17 mouse cellular contexts compared by ENCODE assay signal in the genomic region with DNA sequence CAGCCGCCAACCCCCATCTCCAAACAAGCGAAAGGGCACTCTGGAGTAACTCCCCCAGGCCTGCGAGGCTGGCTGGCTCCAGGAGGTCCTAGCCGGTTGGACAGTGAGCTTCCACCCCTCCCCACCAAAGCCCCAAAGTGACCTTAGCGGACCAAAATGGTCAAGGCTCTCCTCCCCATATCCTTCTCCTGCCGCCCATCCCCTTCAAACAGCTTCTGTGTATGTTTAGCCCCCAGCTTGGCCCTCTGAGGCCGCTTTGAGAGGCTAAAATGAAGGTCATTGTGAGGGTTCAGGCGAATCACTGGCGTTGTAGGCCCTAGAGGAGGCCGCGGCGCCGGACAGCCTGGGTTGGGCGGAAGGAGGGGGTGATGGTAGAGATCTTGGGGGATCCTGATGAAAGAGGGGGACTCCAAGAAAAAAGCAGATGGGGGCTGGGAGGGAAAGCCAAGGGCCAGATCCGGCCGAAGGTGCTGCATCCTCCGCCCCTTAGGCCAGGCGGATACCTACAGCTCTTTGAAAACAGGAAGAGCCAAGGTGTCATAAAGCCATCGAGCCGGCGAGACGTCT. TPM values are rescaled to one million over a fixed set of nuclear protein-coding genes. Genes with fewer than 3 reads are reported as not detected.
A peak's percentile ranks its signal among the peaks of the same experiment; 100 is the strongest.
DNase-seq lines count a peak whose midpoint lies in the region; ATAC-seq and TF ChIP-seq lines count a peak whose summit lies in the region.
"Had no signal": no experiment of that assay in that cellular context is flagged by ENCODE, and none has a peak within 500 bp of the region (broad histone marks: within the 10 kb centered on the region; RNA-seq: fewer than 3 reads in every experiment).

No protein-coding gene starts in this region.

- ATAC-seq in forebrain, embryonic 11.5 days (replicated peaks; ENCODE audit: low FRiP score) = no peak
- no peak for ATAC-seq in forebrain, embryonic 13.5 days
- ATAC-seq in intestine, postnatal 0 days = no peak
- no peak for ATAC-seq in neural tube, embryonic 13.5 days (ENCODE audit: low read depth)

- H3K36me3 ChIP-seq in forebrain, embryonic 11.5 days (ENCODE audit: control insufficient read depth, insufficient read depth, low read length) = no peaks in the 10 kb centered on the region
- no peaks in the 10 kb centered on the region for H3K36me3 ChIP-seq in forebrain, embryonic 13.5 days (ENCODE audit: poor library complexity, severe bottlenecking)
- no peaks in the 10 kb centered on the region for H3K36me3 ChIP-seq in intestine, postnatal 0 days (ENCODE audit: control insufficient read depth, insufficient read depth)
- H3K36me3 ChIP-seq in neural tube, embryonic 13.5 days = no peaks in the 10 kb centered on the region

- H3K27ac ChIP-seq in forebrain, embryonic 11.5 days (ENCODE audit: low read depth, low read length) = no peak overlapping the region
- H3K27ac ChIP-seq in forebrain, embryonic 13.5 days = no peak overlapping the region
- no peak overlapping the region for H3K27ac ChIP-seq in intestine, postnatal 0 days (ENCODE audit: low read depth, low read length)
- peak overlapping the region; percentile 95 for H3K27ac ChIP-seq in neural tube, embryonic 13.5 days (replicated peaks)

- no peaks in the 10 kb centered on the region for H3K9me3 ChIP-seq in forebrain, embryonic 11.5 days (ENCODE audit: control insufficient read depth, low read length)
- no peaks in the 10 kb centered on the region for H3K9me3 ChIP-seq in forebrain, embryonic 13.5 days (replicated peaks)
- H3K9me3 ChIP-seq in intestine, postnatal 0 days (ENCODE audit: control insufficient read depth) = no peaks in the 10 kb centered on the region
- no peaks in the 10 kb centered on the region for H3K9me3 ChIP-seq in neural tube, embryonic 13.5 days

- intact Hi-C loops in heart, postnatal 36 days (cut with DNase I) = loop anchor here (5.0 to 10.0 kb wide), 4 partner anchors 262 to 1084 kb away; no protein-coding TSS in a partner anchor

- TF ChIP-seq CTCF in intestine, postnatal 0 days (IDR thresholded peaks at IDR 0.05; ENCODE audit: low read depth) = no peak

- peak; percentile 55 for DNase-seq in forebrain, embryonic 11.5 days (ENCODE audit: low spot score)
- DNase-seq in kidney, postnatal 10 days = peak; percentile 76
- no peak for DNase-seq in lung, postnatal 10 days
- no peak for DNase-seq in heart, postnatal 36 days
- no peak for DNase-seq in gastrocnemius, postnatal 25 days
- DNase-seq: cerebellum, adult 8-10 months; thymus, postnatal 25 days had no signal

- no peak overlapping the region for H3K4me2 ChIP-seq in forebrain, embryonic 11.5 days (ENCODE audit: low read depth, low read length, severe bottlenecking)
- no peak overlapping the region for H3K4me2 ChIP-seq in forebrain, embryonic 13.5 days
- no peak overlapping the region for H3K4me2 ChIP-seq in intestine, postnatal 0 days (replicated peaks; ENCODE audit: low read depth)
- H3K4me2 ChIP-seq in neural tube, embryonic 13.5 days = peak overlapping the region; percentile 67
- H3K4me2 ChIP-seq: heart, embryonic 11.5 days had no signal

- no peak overlapping the region for H3K4me3 ChIP-seq in forebrain, embryonic 11.5 days (ENCODE audit: low read depth, low read length)
- H3K4me3 ChIP-seq in forebrain, embryonic 13.5 days = no peak overlapping the region
- H3K4me3 ChIP-seq in intestine, postnatal 0 days (ENCODE audit: low read depth, low read length) = peak overlapping the region; percentile 9; the same call in 1 of the 2 replicates
- peak overlapping the region; percentile 61 for H3K4me3 ChIP-seq in neural tube, embryonic 13.5 days

- H3K9ac ChIP-seq in forebrain, embryonic 11.5 days (ENCODE audit: low read length) = no peak overlapping the region
- no peak overlapping the region for H3K9ac ChIP-seq in forebrain, embryonic 13.5 days
- no peak overlapping the region for H3K9ac ChIP-seq in intestine, postnatal 0 days (ENCODE audit: low read depth, low read length)
- peak overlapping the region; percentile 96 for H3K9ac ChIP-seq in neural tube, embryonic 13.5 days

- peaks cover 9% of the 10 kb centered on the region for H3K4me1 ChIP-seq in forebrain, embryonic 11.5 days (replicated peaks; ENCODE audit: control insufficient read depth, insufficient read depth, low read length)
- peaks cover 24% of the 10 kb centered on the region for H3K4me1 ChIP-seq in forebrain, embryonic 13.5 days
- H3K4me1 ChIP-seq in intestine, postnatal 0 days (replicated peaks; ENCODE audit: control insufficient read depth, insufficient read depth, low read length) = 0 out of 2 replicates have a peak, but pooled peaks cover 2% of the 10 kb centered on the region
- H3K4me1 ChIP-seq in neural tube, embryonic 13.5 days (replicated peaks) = peaks cover 61% of the 10 kb centered on the region

- under 1% methylated on average over 22 of the region's 22 CpGs for WGBS in forebrain, embryonic 11.5 days
- WGBS in forebrain, embryonic 13.5 days = under 1% methylated on average over 22 of the region's 22 CpGs
- 15% methylated on average over 22 of the region's 22 CpGs for WGBS in intestine, postnatal 0 days
- 9% methylated on average over 22 of the region's 22 CpGs for WGBS in neural tube, embryonic 13.5 days

- H3K27me3 ChIP-seq in forebrain, embryonic 11.5 days (ENCODE audit: control insufficient read depth, insufficient read depth, low read length) = peaks cover 97% of the 10 kb centered on the region
- peaks cover 99% of the 10 kb centered on the region for H3K27me3 ChIP-seq in forebrain, embryonic 13.5 days
- peaks cover 98% of the 10 kb centered on the region for H3K27me3 ChIP-seq in intestine, postnatal 0 days (replicated peaks; ENCODE audit: control insufficient read depth, insufficient read depth, low read length)
- peaks cover 44% of the 10 kb centered on the region for H3K27me3 ChIP-seq in neural tube, embryonic 13.5 days

RNA-seq across cellular contexts. Expression of gene Hoxd9, which starts 3.1 kb away (rescaled TPM):
- not detected in 2 replicates for polyA plus RNA-seq in forebrain, embryonic 11.5 days (2014; fragmentation: Nextera tagmentation; extraction: Ambion mirVana)
- polyA plus RNA-seq in forebrain, embryonic 13.5 days (2015; fragmentation: Nextera tagmentation; extraction: Ambion mirVana) = not detected in 2 replicates
- 0.64 and 1.6 TPM in 2 replicates for polyA plus RNA-seq in intestine, postnatal 0 days (2015; fragmentation: Nextera tagmentation; extraction: Ambion mirVana)
- 27.7 and 42.7 TPM in 2 replicates for polyA plus RNA-seq in neural tube, embryonic 13.5 days (2015; fragmentation: Nextera tagmentation; extraction: Ambion mirVana)
- under 1 TPM; 0.36 to 0.41 TPM for total RNA-seq in heart, postnatal 36 days (2021)
- total RNA-seq in gastrocnemius, postnatal 25 days (2021) = 10 to 100 TPM in 1 of 2 experiments, 1 to 10 TPM in 1; 5.7 to 14.7 TPM
- total RNA-seq: hematopoietic stem cell, adult 5-6 weeks; liver, adult 2 months had no signal
- polyA plus RNA-seq: heart, embryonic 11.5 days; liver, adult 2 months had no signal

RNA-seq across cellular contexts. Expression of gene Hoxd8, which starts 3.8 kb away (rescaled TPM):
- not detected in 2 replicates for polyA plus RNA-seq in forebrain, embryonic 11.5 days (2014; fragmentation: Nextera tagmentation; extraction: Ambion mirVana)
- not detected in 2 replicates for polyA plus RNA-seq in forebrain, embryonic 13.5 days (2015; fragmentation: Nextera tagmentation; extraction: Ambion mirVana)
- 2.2 and 2.7 TPM in 2 replicates for polyA plus RNA-seq in intestine, postnatal 0 days (2015; fragmentation: Nextera tagmentation; extraction: Ambion mirVana)
- polyA plus RNA-seq in neural tube, embryonic 13.5 days (2015; fragmentation: Nextera tagmentation; extraction: Ambion mirVana) = 17.4 and 22.8 TPM in 2 replicates
- total RNA-seq in heart, postnatal 36 days (2021) = 1 to 10 TPM; 1.1 to 1.3 TPM
- 10 to 100 TPM; 11.7 to 30.6 TPM for total RNA-seq in gastrocnemius, postnatal 25 days (2021)
- total RNA-seq: hematopoietic stem cell, adult 5-6 weeks; liver, adult 2 months had no signal

RNA-seq across cellular contexts. Expression of gene Hoxd10, which starts 8.9 kb away (rescaled TPM):
- not detected in 2 replicates for polyA plus RNA-seq in forebrain, embryonic 11.5 days (2014; fragmentation: Nextera tagmentation; extraction: Ambion mirVana)
- polyA plus RNA-seq in forebrain, embryonic 13.5 days (2015; fragmentation: Nextera tagmentation; extraction: Ambion mirVana) = not detected in 2 replicates
- polyA plus RNA-seq in intestine, postnatal 0 days (2015; fragmentation: Nextera tagmentation; extraction: Ambion mirVana) = 0.10 and 1.6 TPM in 2 replicates
- polyA plus RNA-seq in neural tube, embryonic 13.5 days (2015; fragmentation: Nextera tagmentation; extraction: Ambion mirVana) = 87.2 and 132 TPM in 2 replicates
- under 1 TPM in 1 of 2 experiments, not detected in 1; 0.22 TPM for total RNA-seq in heart, postnatal 36 days (2021)
- 1 to 10 TPM; 1.5 to 4.5 TPM for total RNA-seq in gastrocnemius, postnatal 25 days (2021)
- total RNA-seq: adrenal gland, adult 18-20 months; hematopoietic stem cell, adult 5-6 weeks; liver, adult 2 months had no signal
- polyA plus RNA-seq: embryonic facial prominence, embryonic 11.5 days; liver, adult 2 months; stomach, embryonic 14.5 days had no signal

RNA-seq across cellular contexts. Expression of gene Hoxd3, which starts 11.1 kb away (rescaled TPM):
- 0.08 and 0.19 TPM in 2 replicates for polyA plus RNA-seq in forebrain, embryonic 11.5 days (2014; fragmentation: Nextera tagmentation; extraction: Ambion mirVana)
- polyA plus RNA-seq in forebrain, embryonic 13.5 days (2015; fragmentation: Nextera tagmentation; extraction: Ambion mirVana) = not detected in 2 replicates
- polyA plus RNA-seq in intestine, postnatal 0 days (2015; fragmentation: Nextera tagmentation; extraction: Ambion mirVana) = 3.2 and 3.3 TPM in 2 replicates
- polyA plus RNA-seq in neural tube, embryonic 13.5 days (2015; fragmentation: Nextera tagmentation; extraction: Ambion mirVana) = 24.2 and 33.8 TPM in 2 replicates
- total RNA-seq in heart, postnatal 36 days (2021) = not detected
- not detected for total RNA-seq in gastrocnemius, postnatal 25 days (2021)
- total RNA-seq: hematopoietic stem cell, adult 5-6 weeks; liver, adult 2 months had no signal
- polyA plus RNA-seq: liver, adult 2 months had no signal

RNA-seq across cellular contexts. Expression of gene Hoxd4, which starts 11.1 kb away (rescaled TPM):
- polyA plus RNA-seq in forebrain, embryonic 11.5 days (2014; fragmentation: Nextera tagmentation; extraction: Ambion mirVana) = not detected in 2 replicates
- not detected in 2 replicates for polyA plus RNA-seq in forebrain, embryonic 13.5 days (2015; fragmentation: Nextera tagmentation; extraction: Ambion mirVana)
- polyA plus RNA-seq in intestine, postnatal 0 days (2015; fragmentation: Nextera tagmentation; extraction: Ambion mirVana) = 0.20 and 0.51 TPM in 2 replicates
- 6.9 and 7.2 TPM in 2 replicates for polyA plus RNA-seq in neural tube, embryonic 13.5 days (2015; fragmentation: Nextera tagmentation; extraction: Ambion mirVana)
- total RNA-seq in heart, postnatal 36 days (2021) = under 1 TPM; 0.19 to 0.28 TPM
- 1 to 10 TPM; 1.4 to 2.2 TPM for total RNA-seq in gastrocnemius, postnatal 25 days (2021)
- total RNA-seq: hematopoietic stem cell, adult 5-6 weeks had no signal
- polyA plus RNA-seq: heart, embryonic 11.5 days; lung, embryonic 16.5 days had no signal

Comparison
In these comparisons a context has a peak if more than half of its experiments do, and no peak if none do; other contexts are left out.
1. DNase-seq: peak in forebrain, embryonic 11.5 days (single experiment) and kidney, postnatal 10 days (single experiment); none in lung, postnatal 10 days (single experiment), heart, postnatal 36 days (0 of 2) and gastrocnemius, postnatal 25 days (single experiment).
2. H3K4me3 ChIP-seq: peak in intestine, postnatal 0 days (single experiment) and neural tube, embryonic 13.5 days (single experiment); none in forebrain, embryonic 11.5 days (single experiment) and forebrain, embryonic 13.5 days (single experiment).
3. RNA of gene Hoxd9, which starts 3.1 kb away (polyA plus RNA-seq): 27.7 to 42.7 TPM in neural tube, embryonic 13.5 days; 0.64 to 1.6 TPM in intestine, postnatal 0 days, not detected in forebrain, embryonic 11.5 days and not detected in forebrain, embryonic 13.5 days; every median in the first group is over 10 times any median in the second.
4. RNA of gene Hoxd10, which starts 8.9 kb away (polyA plus RNA-seq): 87.2 to 132 TPM in neural tube, embryonic 13.5 days; 0.10 to 1.6 TPM in intestine, postnatal 0 days, not detected in forebrain, embryonic 11.5 days and not detected in forebrain, embryonic 13.5 days; every median in the first group is over 10 times any median in the second.